Mouse (Mus musculus) megakaryocyte, embryonic 14.5 days (primary cell): ENCODE measurements around the gene Kif9.

Experiments used
- FLI1 ChIP-seq: IDR thresholded peaks from 2 replicates; pipeline ENCODE4 v1.6.1; 2012; ENCODE audit warnings: low read length, inconsistent platforms, mixed read lengths
- GATA1 ChIP-seq: IDR thresholded peaks from 3 replicates; pipeline ENCODE4 v1.6.1; 2012; ENCODE audit warnings: mixed read lengths, low read length, inconsistent platforms, borderline replicate concordance

- TF ChIP-seq GATA1 (no peak), FLI1 (no peak)
These were observed 1.9 kb downstream of the Kif9 start for GRCm38 (mm10) chr9:110478639-110479038.
